Mouse (Mus musculus): ENCODE measurements around the gene Nmnat3. TPM values are rescaled to one million over a fixed set of nuclear protein-coding genes. Genes with fewer than 3 reads are reported as not detected.

Gene Nmnat3
- polyA plus RNA-seq, 1 experiment from 2014 or later = 12.8 TPM

GRCm38 (mm10) chr9:98298761-98299160, 11.5 kb downstream of the Nmnat3 start:
- Histone ChIP-seq H3K9ac (ENCODE audit: low read length) (no peak overlapping the region), H3K4me1 (replicated peaks; ENCODE audit: control insufficient read depth, insufficient read depth, low read length) (peaks cover 6% of the 10 kb centered on the region), H3K36me3 (ENCODE audit: control insufficient read depth, insufficient read depth, low read length) (no peaks in the 10 kb centered on the region), H3K4me3 (ENCODE audit: low read depth, low read length) (no peak overlapping the region), H3K27me3 (replicated peaks; ENCODE audit: control insufficient read depth, insufficient read depth, low read length) (no peaks in the 10 kb centered on the region), H3K9me3 (ENCODE audit: control insufficient read depth, low read length) (no peaks in the 10 kb centered on the region), H3K4me2 (ENCODE audit: low read length) (no peak overlapping the region), H3K27ac (ENCODE audit: low read depth) (no peak overlapping the region)
- ATAC-seq (replicated peaks; ENCODE audit: low FRiP score, low TSS enrichment, low read depth) (no peak), DNase-seq (ENCODE audit: low spot score) (no peak)
- WGBS = 84% methylated on average over 3 of the region's 3 CpGs

GRCm38 (mm10) chr9:98299235-98299634, 12.0 kb downstream of the Nmnat3 start:
- DNase-seq (ENCODE audit: low spot score) = no peak
- ATAC-seq (replicated peaks; ENCODE audit: low FRiP score, low TSS enrichment, low read depth) = no peak
- no peak overlapping the region for H3K4me2 ChIP-seq (ENCODE audit: low read length)

GRCm38 (mm10) chr9:98300582-98300981, 13.3 kb downstream of the Nmnat3 start:
- no peak for ATAC-seq (replicated peaks; ENCODE audit: low FRiP score, low TSS enrichment, low read depth)
- Histone ChIP-seq H3K36me3 (ENCODE audit: control insufficient read depth, insufficient read depth, low read length) (no peaks in the 10 kb centered on the region), H3K27ac (ENCODE audit: low read depth) (no peak overlapping the region), H3K9me3 (ENCODE audit: control insufficient read depth, low read length) (no peaks in the 10 kb centered on the region), H3K4me2 (ENCODE audit: low read length) (no peak overlapping the region), H3K9ac (ENCODE audit: low read length) (no peak overlapping the region), H3K4me1 (replicated peaks; ENCODE audit: control insufficient read depth, insufficient read depth, low read length) (peaks cover 6% of the 10 kb centered on the region), H3K4me3 (ENCODE audit: low read depth, low read length) (no peak overlapping the region), H3K27me3 (replicated peaks; ENCODE audit: control insufficient read depth, insufficient read depth, low read length) (no peaks in the 10 kb centered on the region)
- no peak for DNase-seq (ENCODE audit: low spot score)
- WGBS = 67% methylated on average over 7 of the region's 7 CpGs

More at GRCm38 (mm10) chr9:98299235-98299634, 12.0 kb downstream of the Nmnat3 start:
- Histone ChIP-seq H3K27me3 (replicated peaks; ENCODE audit: control insufficient read depth, insufficient read depth, low read length) (no peaks in the 10 kb centered on the region), H3K9me3 (ENCODE audit: control insufficient read depth, low read length) (no peaks in the 10 kb centered on the region), H3K9ac (ENCODE audit: low read length) (no peak overlapping the region), H3K36me3 (ENCODE audit: control insufficient read depth, insufficient read depth, low read length) (no peaks in the 10 kb centered on the region), H3K4me3 (ENCODE audit: low read depth, low read length) (no peak overlapping the region), H3K4me1 (replicated peaks; ENCODE audit: control insufficient read depth, insufficient read depth, low read length) (peaks cover 6% of the 10 kb centered on the region), H3K27ac (ENCODE audit: low read depth) (no peak overlapping the region)
- WGBS = 81% methylated on average over 7 of the region's 7 CpGs

GRCm38 (mm10) chr9:98307011-98307410, 19.8 kb downstream of the Nmnat3 start:
- H3K27me3 ChIP-seq (replicated peaks; ENCODE audit: control insufficient read depth, insufficient read depth, low read length) = no peaks in the 10 kb centered on the region
- WGBS = 52% methylated on average over 6 of the region's 6 CpGs
- ATAC-seq (replicated peaks; ENCODE audit: low FRiP score, low TSS enrichment, low read depth) (peak; percentile 15; the same call in 1 of the 2 replicates), DNase-seq (ENCODE audit: low spot score) (no peak)
- peaks cover 2% of the 10 kb centered on the region; the same call in 1 of the 2 replicates for H3K9me3 ChIP-seq (ENCODE audit: control insufficient read depth, low read length)
- H3K4me2 ChIP-seq (ENCODE audit: low read length) = no peak overlapping the region
- no peak overlapping the region for H3K4me3 ChIP-seq (ENCODE audit: low read depth, low read length)
- H3K36me3 ChIP-seq (ENCODE audit: control insufficient read depth, insufficient read depth, low read length) = no peaks in the 10 kb centered on the region
- no peak overlapping the region for H3K27ac ChIP-seq (ENCODE audit: low read depth)
- no peak overlapping the region for H3K9ac ChIP-seq (ENCODE audit: low read length)
- H3K4me1 ChIP-seq (replicated peaks; ENCODE audit: control insufficient read depth, insufficient read depth, low read length) = no peaks in the 10 kb centered on the region

- Histone ChIP-seq H3K4me3 (ENCODE audit: low read depth, low read length) (no peak overlapping the region), H3K4me1 (replicated peaks; ENCODE audit: control insufficient read depth, insufficient read depth, low read length) (no peaks in the 10 kb centered on the region), H3K9me3 (ENCODE audit: control insufficient read depth, low read length) (peaks cover 2% of the 10 kb centered on the region; the same call in 1 of the 2 replicates), H3K36me3 (ENCODE audit: control insufficient read depth, insufficient read depth, low read length) (no peaks in the 10 kb centered on the region), H3K4me2 (ENCODE audit: low read length) (no peak overlapping the region), H3K9ac (ENCODE audit: low read length) (no peak overlapping the region), H3K27me3 (replicated peaks; ENCODE audit: control insufficient read depth, insufficient read depth, low read length) (no peaks in the 10 kb centered on the region), H3K27ac (ENCODE audit: low read depth) (no peak overlapping the region)
- WGBS = 86% methylated on average over 12 of the region's 12 CpGs
- DNase-seq (ENCODE audit: low spot score) = no peak
- ATAC-seq (replicated peaks; ENCODE audit: low FRiP score, low TSS enrichment, low read depth) = no peak
Measured at GRCm38 (mm10) chr9:98311316-98311965, 24.2 kb downstream of the Nmnat3 start.

- Histone ChIP-seq H3K9ac (ENCODE audit: low read length) (no peak overlapping the region), H3K36me3 (ENCODE audit: control insufficient read depth, insufficient read depth, low read length) (no peaks in the 10 kb centered on the region), H3K9me3 (ENCODE audit: control insufficient read depth, low read length) (peaks cover 2% of the 10 kb centered on the region; the same call in 1 of the 2 replicates), H3K4me2 (ENCODE audit: low read length) (no peak overlapping the region), H3K4me3 (ENCODE audit: low read depth, low read length) (no peak overlapping the region), H3K4me1 (replicated peaks; ENCODE audit: control insufficient read depth, insufficient read depth, low read length) (no peaks in the 10 kb centered on the region), H3K27ac (ENCODE audit: low read depth) (no peak overlapping the region), H3K27me3 (replicated peaks; ENCODE audit: control insufficient read depth, insufficient read depth, low read length) (no peaks in the 10 kb centered on the region)
- WGBS = 79% methylated on average over 6 of the region's 6 CpGs
- DNase-seq (ENCODE audit: low spot score) (no peak), ATAC-seq (replicated peaks; ENCODE audit: low FRiP score, low TSS enrichment, low read depth) (no peak)
Measured at GRCm38 (mm10) chr9:98312622-98313374, 25.6 kb downstream of the Nmnat3 start.

GRCm38 (mm10) chr9:98313587-98313986, 26.4 kb downstream of the Nmnat3 start:
- no peaks in the 10 kb centered on the region for H3K36me3 ChIP-seq (ENCODE audit: control insufficient read depth, insufficient read depth, low read length)
- WGBS = 76% methylated on average over 6 of the region's 6 CpGs
- ATAC-seq (replicated peaks; ENCODE audit: low FRiP score, low TSS enrichment, low read depth) (no peak), DNase-seq (ENCODE audit: low spot score) (no peak)
- H3K4me3 ChIP-seq (ENCODE audit: low read depth, low read length) = no peak overlapping the region
- no peak overlapping the region for H3K27ac ChIP-seq (ENCODE audit: low read depth)
- H3K9me3 ChIP-seq (ENCODE audit: control insufficient read depth, low read length) = peaks cover 2% of the 10 kb centered on the region; the same call in 1 of the 2 replicates
- no peak overlapping the region for H3K9ac ChIP-seq (ENCODE audit: low read length)
- no peaks in the 10 kb centered on the region for H3K4me1 ChIP-seq (replicated peaks; ENCODE audit: control insufficient read depth, insufficient read depth, low read length)
- H3K27me3 ChIP-seq (replicated peaks; ENCODE audit: control insufficient read depth, insufficient read depth, low read length) = no peaks in the 10 kb centered on the region
- H3K4me2 ChIP-seq (ENCODE audit: low read length) = no peak overlapping the region

GRCm38 (mm10) chr9:98314059-98314650, 26.9 kb downstream of the Nmnat3 start:
- ATAC-seq (replicated peaks; ENCODE audit: low FRiP score, low TSS enrichment, low read depth) (no peak), DNase-seq (ENCODE audit: low spot score) (no peak)
- Histone ChIP-seq H3K36me3 (ENCODE audit: control insufficient read depth, insufficient read depth, low read length) (no peaks in the 10 kb centered on the region), H3K9ac (ENCODE audit: low read length) (no peak overlapping the region), H3K27ac (ENCODE audit: low read depth) (no peak overlapping the region), H3K4me3 (ENCODE audit: low read depth, low read length) (no peak overlapping the region), H3K9me3 (ENCODE audit: control insufficient read depth, low read length) (peaks cover 2% of the 10 kb centered on the region; the same call in 1 of the 2 replicates), H3K4me1 (replicated peaks; ENCODE audit: control insufficient read depth, insufficient read depth, low read length) (no peaks in the 10 kb centered on the region), H3K4me2 (ENCODE audit: low read length) (no peak overlapping the region), H3K27me3 (replicated peaks; ENCODE audit: control insufficient read depth, insufficient read depth, low read length) (no peaks in the 10 kb centered on the region)
- WGBS = 73% methylated on average over 7 of the region's 7 CpGs

Measured in intestine, embryonic 14.5 days (tissue).